Mouse (Mus musculus): ENCODE data around the gene Supt3.

The Supt3 gene

GRCm38 (mm10) chr17:44970255-44970654, 193.3 kb downstream of the Supt3 start:
- no peak for DNase-seq

GRCm38 (mm10) chr17:44973489-44973888, 196.5 kb downstream of the Supt3 start:
- peak; percentile 52 for DNase-seq

GRCm38 (mm10) chr17:44977690-44978089, 200.7 kb downstream of the Supt3 start:
- no peak for DNase-seq

- no peak for DNase-seq
Observed at GRCm38 (mm10) chr17:44987964-44988363, 211.0 kb downstream of the Supt3 start.

GRCm38 (mm10) chr17:45003311-45003710, 226.4 kb downstream of the Supt3 start:
- no peak for DNase-seq

GRCm38 (mm10) chr17:45004477-45005170, 227.7 kb downstream of the Supt3 start:
- peak; percentile 20 for DNase-seq

DNA sequence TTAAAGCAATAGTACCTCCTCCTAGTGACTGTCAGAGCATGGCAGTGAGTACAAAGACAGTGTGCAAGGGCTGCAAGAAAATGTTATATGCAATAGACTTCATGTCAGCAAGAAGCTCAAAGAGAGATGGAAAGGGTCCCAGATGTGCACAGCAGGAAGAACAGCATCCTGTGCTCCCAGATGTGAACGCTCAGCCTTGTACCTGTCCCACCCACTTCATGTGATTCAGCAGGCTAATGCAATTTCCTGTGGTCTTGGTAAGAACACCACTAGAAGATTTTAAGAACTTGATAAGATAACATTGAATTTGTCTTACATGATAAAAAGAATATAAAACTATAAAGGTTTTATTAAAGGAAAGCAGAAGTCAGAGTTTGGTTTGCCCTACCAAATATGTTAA, 230.5 kb downstream of the Supt3 start:
- no peak for DNase-seq

DNA sequence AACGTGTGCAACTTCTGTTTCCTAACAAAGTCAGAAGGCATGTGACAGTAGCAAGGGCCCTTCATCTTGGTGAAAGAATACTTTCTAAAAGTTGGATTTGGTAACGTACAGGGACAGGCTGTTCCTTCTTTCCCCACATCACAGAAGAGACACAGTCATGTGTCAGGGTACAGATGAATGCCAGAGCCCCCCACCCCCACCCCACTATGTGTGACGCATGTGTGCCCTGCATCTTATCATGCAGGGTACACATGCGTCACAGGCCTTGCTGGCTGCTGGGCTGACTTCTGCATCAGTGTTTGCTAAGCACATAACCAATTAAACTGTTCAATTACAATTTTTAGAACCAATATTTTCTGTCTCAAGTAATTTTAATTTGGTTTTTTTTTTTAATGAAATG, 231.7 kb downstream of the Supt3 start:
- no peak for DNase-seq

DNA sequence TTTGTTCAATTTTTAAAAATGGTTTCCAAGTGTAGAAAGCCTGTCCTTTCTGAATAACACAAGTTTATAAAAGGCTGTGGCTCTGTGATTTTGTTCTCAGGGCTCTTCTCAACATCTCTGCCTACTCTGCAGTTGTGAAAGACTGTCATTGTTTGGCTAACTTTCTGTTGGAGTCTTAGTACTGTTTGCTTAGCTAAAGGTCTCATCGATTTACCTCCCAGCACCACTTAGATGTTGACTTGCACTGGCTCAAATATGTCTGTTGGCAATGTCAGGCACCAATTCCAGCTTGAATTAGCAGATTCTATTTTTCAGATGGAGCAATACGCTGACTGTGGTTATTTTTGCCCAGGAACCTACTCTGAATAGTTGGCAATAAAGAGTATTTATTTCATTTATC, 233.5 kb downstream of the Supt3 start:
- no peak for DNase-seq

GRCm38 (mm10) chr17:45016746-45017145, 239.8 kb downstream of the Supt3 start:
- DNase-seq, result no peak

GRCm38 (mm10) chr17:45020155-45020930, 243.4 kb downstream of the Supt3 start:
- peak; percentile 22 for DNase-seq

DNA sequence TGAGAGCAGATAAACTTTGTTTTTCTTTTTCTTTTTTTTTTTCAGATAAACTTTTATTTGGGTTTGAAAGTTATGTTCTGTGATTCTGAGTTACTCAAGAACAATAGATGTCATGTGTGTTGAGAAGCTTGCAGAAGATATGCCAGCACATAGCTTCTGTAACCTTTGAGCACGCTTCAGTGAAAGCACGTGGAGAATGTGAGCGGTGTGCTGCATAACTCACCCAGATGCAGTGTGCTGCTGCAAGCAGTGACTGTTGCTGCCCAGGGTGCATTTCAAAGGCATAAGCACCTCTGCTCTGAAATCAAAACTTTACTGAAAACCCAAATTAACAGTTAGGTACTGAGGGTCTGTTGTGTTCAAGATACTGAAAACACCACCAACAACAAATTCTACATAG, 251.5 kb downstream of the Supt3 start:
- no peak for DNase-seq

DNA sequence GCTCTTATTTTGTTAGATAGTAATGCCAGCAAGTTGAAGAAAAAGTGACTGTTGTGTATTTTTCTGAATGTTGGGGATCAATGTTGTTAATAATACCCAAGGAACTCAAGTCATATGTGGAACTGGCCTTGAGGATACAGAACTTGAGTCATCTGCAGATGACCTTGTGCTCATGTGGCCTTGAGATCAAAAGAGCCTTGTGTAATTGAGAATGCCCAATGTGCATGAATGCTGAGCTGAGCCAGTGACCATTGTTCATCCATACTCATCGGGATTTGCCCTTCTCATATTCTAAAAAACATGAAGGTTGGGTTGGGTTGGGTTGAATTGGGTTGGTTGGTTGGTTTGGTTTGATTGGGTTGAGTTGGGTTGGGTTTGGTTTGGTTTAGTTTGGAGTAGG, 252.2 kb downstream of the Supt3 start:
- DNase-seq, result no peak

- no peak for DNase-seq
Observed at GRCm38 (mm10) chr17:45032209-45032608, 255.3 kb downstream of the Supt3 start.

- peak; percentile 40 for DNase-seq
Observed at GRCm38 (mm10) chr17:45033617-45034016, 256.7 kb downstream of the Supt3 start.

DNA sequence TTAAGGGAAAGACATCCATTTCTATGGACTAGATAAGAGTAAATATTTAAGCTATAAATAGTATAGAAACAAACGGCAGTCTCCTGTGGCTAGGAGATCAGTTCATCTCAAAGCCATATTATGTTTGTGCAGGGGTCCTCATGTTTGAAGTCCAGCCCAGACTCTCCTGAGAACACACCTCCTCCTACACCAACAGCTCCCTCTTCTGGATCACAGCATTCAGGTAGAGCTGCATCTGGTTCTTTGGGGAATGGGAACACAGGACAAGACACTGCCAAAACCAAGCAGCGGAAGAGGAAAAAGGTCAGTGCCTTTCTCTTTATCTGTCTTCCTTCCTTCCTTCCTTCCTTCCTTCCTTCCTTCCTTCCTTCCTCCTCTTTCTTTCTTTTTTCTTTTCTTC, 264.1 kb downstream of the Supt3 start:
- DNase-seq, result no peak

DNA sequence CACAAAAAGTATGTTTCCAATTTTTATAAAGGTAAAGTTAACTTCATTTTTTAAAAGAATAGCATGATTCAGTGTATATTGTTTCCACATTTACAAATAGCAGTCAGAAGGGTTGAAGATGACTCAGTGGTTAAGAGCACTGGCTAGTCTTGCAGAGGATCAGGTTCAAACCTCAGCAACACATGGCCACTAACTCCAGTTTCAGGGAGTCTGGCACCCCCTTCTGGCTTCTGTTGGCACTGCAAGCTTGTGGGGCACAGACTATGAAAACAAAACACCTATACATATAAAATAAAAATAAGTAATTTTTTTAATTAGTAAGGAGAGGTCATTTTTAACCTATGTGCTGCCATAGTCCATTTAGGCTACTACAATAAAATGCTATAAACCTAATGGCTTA, 268.9 kb downstream of the Supt3 start:
- DNase-seq, result no peak

DNA sequence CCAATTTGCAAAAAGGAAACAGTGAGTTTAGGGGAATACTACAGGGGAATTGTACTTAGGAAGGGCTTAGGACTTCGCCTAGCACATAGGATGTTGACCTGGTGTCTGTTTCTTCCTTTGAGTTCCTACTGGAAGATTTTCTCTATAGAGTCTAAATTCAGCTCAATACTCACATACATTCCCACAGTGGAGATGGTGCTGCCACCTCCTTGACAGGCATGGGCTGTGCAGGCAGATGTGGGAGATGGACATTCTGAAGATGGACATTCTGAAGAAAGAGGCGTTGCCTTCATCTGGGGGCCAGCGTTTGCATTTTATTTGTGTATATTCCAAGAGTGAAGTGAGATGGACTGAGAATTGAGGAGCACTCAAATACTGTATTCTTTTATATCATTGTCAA, 269.6 kb downstream of the Supt3 start:
- no peak for DNase-seq

DNA sequence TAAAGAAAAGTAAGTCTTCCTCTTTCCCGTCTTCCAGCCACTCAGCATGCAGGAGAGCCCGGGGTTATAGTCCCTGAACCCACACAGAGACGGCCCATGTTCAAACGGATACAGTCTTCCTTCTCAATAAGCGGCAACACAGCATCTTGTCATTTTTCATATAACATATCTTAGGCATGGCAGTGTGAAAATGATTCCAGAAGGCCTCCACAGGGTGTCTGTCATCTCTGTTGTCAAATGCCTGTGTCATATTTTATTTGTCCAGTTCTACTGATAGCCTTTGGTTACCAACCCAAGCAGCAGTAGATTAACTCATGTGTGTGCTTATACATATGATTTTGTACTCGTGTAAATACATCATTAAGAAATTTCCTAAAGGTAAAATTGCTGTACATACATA, 270.3 kb downstream of the Supt3 start:
- DNase-seq, result no peak

DNA sequence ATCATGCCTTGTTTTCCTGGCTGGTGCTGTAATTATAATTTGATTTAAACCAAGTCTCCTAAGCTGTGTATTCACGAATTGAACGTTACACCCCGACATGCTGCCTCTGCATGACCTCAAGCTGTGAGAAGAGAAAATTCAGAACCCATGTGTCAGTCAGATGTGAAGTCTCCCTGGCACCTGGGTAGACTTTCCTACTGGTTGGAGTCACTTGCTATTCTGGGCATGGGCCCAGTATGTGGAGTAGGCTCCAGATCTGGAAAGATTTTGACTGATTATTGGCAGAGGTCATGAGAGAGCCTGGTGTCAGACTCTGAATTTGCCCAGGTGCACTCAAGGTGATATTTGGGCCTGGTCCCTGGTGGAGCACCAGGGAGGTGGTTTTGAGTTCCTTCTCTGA, 275.0 kb downstream of the Supt3 start:
- no peak for DNase-seq

DNA sequence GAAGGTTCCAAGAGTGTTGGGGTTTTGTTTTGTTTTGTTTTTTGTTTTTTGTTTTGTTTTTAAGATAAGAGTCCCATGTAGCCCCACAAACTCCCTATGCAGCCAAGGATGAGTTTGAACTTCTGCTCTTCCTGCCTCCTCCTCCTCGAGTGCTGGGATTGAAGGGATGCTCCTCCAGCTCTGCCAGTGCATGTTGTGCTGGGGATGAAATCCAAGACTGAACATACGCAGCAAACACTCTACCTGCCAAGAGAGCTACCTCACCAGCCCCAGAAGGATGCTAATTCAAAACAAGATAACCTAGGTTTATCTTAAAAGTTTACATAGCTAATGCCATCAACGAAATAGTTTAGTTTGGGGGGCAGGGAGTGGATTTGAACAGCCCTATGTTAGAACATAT, 276.4 kb downstream of the Supt3 start:
- DNase-seq, result no peak

GRCm38 (mm10) chr17:45054526-45054925, 277.6 kb downstream of the Supt3 start:
- DNase-seq, result no peak

- DNase-seq, result no peak
Observed at GRCm38 (mm10) chr17:45056894-45057293, 279.9 kb downstream of the Supt3 start.

DNA sequence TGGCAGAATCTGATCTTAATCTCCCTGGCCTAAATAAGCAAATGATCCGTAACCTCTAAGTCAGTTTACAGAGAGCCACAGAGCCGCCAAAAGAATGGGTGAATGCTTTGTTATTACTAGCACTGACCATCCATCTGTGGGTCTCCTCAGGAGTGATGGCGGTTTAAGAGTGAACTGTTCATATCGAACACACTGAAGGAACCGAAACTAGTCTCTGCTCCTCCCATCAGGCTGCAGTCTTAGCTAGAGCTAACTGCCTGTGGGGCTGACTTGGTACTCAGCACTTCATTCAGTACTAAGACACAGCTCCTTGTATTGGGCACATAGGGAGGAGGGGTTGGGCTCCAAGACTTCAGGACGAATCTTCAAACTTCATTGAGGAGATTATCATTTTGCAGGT, 280.8 kb downstream of the Supt3 start:
- no peak for DNase-seq
